Mouse (Mus musculus) CH12.LX (cell line): ENCODE measurements around the gene Bcat1. TPM values are rescaled to one million over a fixed set of nuclear protein-coding genes. Genes with fewer than 3 reads are reported as not detected.

Source experiments
- DNase-seq: peaks from one replicate; pipeline ENCODE4 v3.0.0-alpha.2; 2013; ENCODE audit errors: extremely low read depth
- H3K27ac ChIP-seq: 2 replicates; pipeline ENCODE4 v1.5.1; 2012; ENCODE audit warnings: low read depth, mild to moderate bottlenecking, control low read depth, moderate library complexity; ENCODE audit not compliant: insufficient read depth
- H3K27me3 ChIP-seq: replicated peaks from 2 replicates; pipeline ENCODE3; 2012; ENCODE audit warnings: inconsistent platforms
- H3K36me3 ChIP-seq, 2 experiments: replicated peaks in 1 of 2; 2 replicates each; pipeline versions ENCODE3 to v1.6.1; 2012; ENCODE audit warnings: inconsistent platforms in 1 of 2, low read length in 1 of 2, mild to moderate bottlenecking in 1 of 2, mixed read lengths in 1 of 2, moderate library complexity in 1 of 2; ENCODE audit not compliant: control insufficient read depth in 1 of 2, insufficient read depth in 1 of 2
- H3K4me1 ChIP-seq, 2 experiments: 2 replicates each; pipeline ENCODE4 v1.6.1; 2012; ENCODE audit warnings: inconsistent platforms in 1 of 2, moderate library complexity in 1 of 2; ENCODE audit not compliant: insufficient read depth in 2 of 2, control insufficient read depth in 1 of 2
- H3K4me2 ChIP-seq: 2 replicates; pipeline ENCODE4 v1.6.1; 2012; ENCODE audit warnings: low read depth, mild to moderate bottlenecking, control low read depth; ENCODE audit not compliant: poor library complexity, insufficient read depth, severe bottlenecking
- H3K4me3 ChIP-seq, 3 experiments: fragments of 150-350 bp in 1 of 3; sonication (generic) in 1 of 3; replicated peaks in 1 of 3; 2 replicates each; pipeline versions ENCODE3 to v1.5.1; 2011 to 2012; ENCODE audit warnings: low read depth in 2 of 3, low read length in 2 of 3, mild to moderate bottlenecking in 2 of 3, moderate library complexity in 2 of 3, control low read depth in 1 of 3, improper control_type of control experiment in 1 of 3, inconsistent platforms in 1 of 3, mixed read lengths in 1 of 3; ENCODE audit not compliant: poor library complexity in 1 of 3
- H3K79me2 ChIP-seq: replicated peaks from 2 replicates; pipeline ENCODE4 v1.6.1; 2012; ENCODE audit warnings: mild to moderate bottlenecking, moderate library complexity; ENCODE audit not compliant: control insufficient read depth, poor library complexity, insufficient read depth, severe bottlenecking; ENCODE audit errors: extremely low read depth
- H3K9ac ChIP-seq: 2 replicates; pipeline ENCODE4 v1.6.1; 2012; ENCODE audit warnings: low read depth, mild to moderate bottlenecking, control low read depth, moderate library complexity; ENCODE audit not compliant: insufficient read depth
- H3K9me3 ChIP-seq: replicated peaks from 2 replicates; pipeline ENCODE3; 2012; ENCODE audit warnings: low read length, inconsistent platforms, mixed read lengths
- CHD2 ChIP-seq: IDR thresholded peaks from 2 replicates; pipeline ENCODE4 v1.6.1; 2011; ENCODE audit warnings: low read length, improper control_type of control experiment
- CTCF ChIP-seq, 2 experiments: IDR thresholded peaks in 1 of 2; conservative IDR thresholded peaks in 1 of 2; 2 replicates each; pipeline ENCODE4 v1.5.1; 2011 to 2012; ENCODE audit warnings: low read depth in 2 of 2, low read length in 2 of 2, improper control_type of control experiment in 1 of 2, inconsistent platforms in 1 of 2, mild to moderate bottlenecking in 1 of 2, moderate library complexity in 1 of 2
- ELF1 ChIP-seq: IDR thresholded peaks from 2 replicates; pipeline ENCODE4 v1.6.1; 2014; ENCODE audit warnings: low read depth, mild to moderate bottlenecking, inconsistent platforms, low read length, improper control_type of control experiment
- HCFC1 ChIP-seq: IDR thresholded peaks from 2 replicates; pipeline ENCODE4 v1.6.1; 2012; ENCODE audit warnings: low read depth, mild to moderate bottlenecking, inconsistent platforms, low read length, improper control_type of control experiment
- IRF4 ChIP-seq: IDR thresholded peaks from 2 replicates; pipeline ENCODE4 v1.6.1; 2014; ENCODE audit warnings: low read depth, mild to moderate bottlenecking, inconsistent platforms, low read length, improper control_type of control experiment
- JUND ChIP-seq: conservative IDR thresholded peaks from 2 replicates; pipeline ENCODE4 v1.6.1; 2011; ENCODE audit warnings: low read depth, low read length, improper control_type of control experiment
- KAT2A ChIP-seq: IDR thresholded peaks from 2 replicates; pipeline ENCODE4 v1.6.1; 2012; ENCODE audit warnings: low read length, improper control_type of control experiment, inconsistent platforms; ENCODE audit not compliant: insufficient replicate concordance
- MAFK ChIP-seq: IDR thresholded peaks from 2 replicates; pipeline ENCODE4 v1.6.1; 2011; ENCODE audit warnings: low read length, improper control_type of control experiment; ENCODE audit not compliant: insufficient replicate concordance
- MYC ChIP-seq: IDR thresholded peaks from 2 replicates; pipeline ENCODE4 v1.6.1; 2011; ENCODE audit warnings: low read depth, mild to moderate bottlenecking, improper control_type of control experiment, low read length
- POLR2A ChIP-seq: IDR thresholded peaks from 2 replicates; pipeline ENCODE4 v1.6.1; 2011; ENCODE audit warnings: low read depth, mild to moderate bottlenecking, improper control_type of control experiment, low read length
- RAD21 ChIP-seq: IDR thresholded peaks from 2 replicates; pipeline ENCODE4 v1.6.1; 2011; ENCODE audit warnings: low read depth, mild to moderate bottlenecking, low read length, improper control_type of control experiment, moderate library complexity
- SMC3 ChIP-seq: IDR thresholded peaks from 2 replicates; pipeline ENCODE4 v1.6.1; 2011; ENCODE audit warnings: low read depth, low read length, improper control_type of control experiment
- ZNF384 ChIP-seq: IDR thresholded peaks from 2 replicates; pipeline ENCODE4 v1.6.1; 2012; ENCODE audit warnings: low read depth, low read length, improper control_type of control experiment, inconsistent platforms
- dilution Hi-C: fragments of 300-500 bp; cut with MboI; formaldehyde crosslinking; loops from 2 replicates; pipeline ENCODE4 v1.14.3; 2020; ENCODE audit warnings: low sequenced_read_pairs; ENCODE audit not compliant: extremely low pct_unique_long_range_greater_than_20kb, extremely low pct_ligation_motif_present
- in situ Hi-C: fragments of 300-500 bp; cut with MboI; formaldehyde crosslinking; loops from 3 replicates; pipeline ENCODE4 v1.14.3; 2019; ENCODE audit warnings: low sequenced_read_pairs, low pct_ligation_motif_present, low pct_unique_long_range_greater_than_20kb, mixed read lengths
- polyA plus RNA-seq: library from polyadenylated mRNA; unstranded; fragments of >175 nt; gene quantifications from 2 replicates; pipeline ENCODE4 v1.2.1, GENCODE M21; 2012; ENCODE audit warnings: low read depth; ENCODE audit not compliant: insufficient read length
- total RNA-seq, 2 experiments: library from RNA; depleted of rRNA; stranded (reverse); fragments of 300-350 nt in 1 of 2; fragments of >200 nt in 1 of 2; gene quantifications; 2 replicates each; pipeline ENCODE4 v1.2.3; 2012 to 2014

Gene Bcat1
- total and polyA plus RNA-seq, 3 experiments = 141 to 199 (median 176) TPM

DNA sequence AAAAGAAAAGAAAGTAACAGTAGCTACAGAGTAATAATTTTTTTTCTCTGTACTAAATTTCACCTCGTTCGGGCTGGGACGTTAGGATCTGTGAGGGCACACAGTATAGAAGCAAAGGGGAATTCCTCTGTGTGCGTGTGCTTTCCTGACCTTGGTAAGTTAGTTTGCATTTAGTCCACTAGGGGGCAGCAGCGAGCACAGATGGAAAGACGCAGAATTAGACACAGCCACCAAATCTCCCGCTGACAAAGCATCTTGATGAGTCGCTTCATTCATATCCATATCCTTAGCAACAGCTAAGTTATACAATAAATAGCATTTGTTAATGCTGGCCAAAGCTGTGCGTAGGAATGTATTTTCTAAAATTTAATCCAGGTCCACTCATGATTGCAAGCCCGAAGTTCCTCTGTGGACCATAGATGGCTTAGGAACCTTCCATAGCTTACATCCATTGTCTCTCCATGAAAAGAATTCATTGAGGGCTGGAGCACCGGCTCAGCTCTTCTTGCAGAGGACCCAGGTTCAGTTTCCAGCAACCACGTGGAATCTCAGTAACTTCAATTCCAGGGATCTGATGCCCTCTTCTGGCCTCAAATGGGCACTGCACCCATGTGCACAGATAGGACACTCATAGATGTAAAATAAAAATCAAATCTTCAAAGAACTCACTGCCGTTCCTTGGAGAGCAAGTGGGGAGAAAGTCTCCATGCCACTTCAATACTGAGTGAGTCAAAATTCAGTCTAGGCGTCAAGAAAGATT, 52.8 kb downstream of the Bcat1 start:
- no peak overlapping the region for H3K4me2 ChIP-seq
- TF ChIP-seq HCFC1 (no peak), CHD2 (no peak), MAFK (peak; percentile 49; the same call in 1 of the 2 replicates), KAT2A (no peak), RAD21 (peak; percentile 19), JUND (0 out of 2 replicates have a peak, but pooled peaks have one; percentile 32), MYC (0 out of 2 replicates have a peak, but pooled peaks have one; percentile 43), CTCF (conservative IDR thresholded peaks at IDR 0.05 in 1 of 2, IDR thresholded peaks at IDR 0.05 in 1 of 2; ENCODE audit: low read depth in 2 of 2, low read length in 2 of 2) (peak; percentile 75 to 82), POLR2A (no peak), SMC3 (peak; percentile 46; the same call in 1 of the 2 replicates), IRF4 (0 out of 2 replicates have a peak, but pooled peaks have one; percentile 27)
- dilution Hi-C loops = no loop called here

DNA sequence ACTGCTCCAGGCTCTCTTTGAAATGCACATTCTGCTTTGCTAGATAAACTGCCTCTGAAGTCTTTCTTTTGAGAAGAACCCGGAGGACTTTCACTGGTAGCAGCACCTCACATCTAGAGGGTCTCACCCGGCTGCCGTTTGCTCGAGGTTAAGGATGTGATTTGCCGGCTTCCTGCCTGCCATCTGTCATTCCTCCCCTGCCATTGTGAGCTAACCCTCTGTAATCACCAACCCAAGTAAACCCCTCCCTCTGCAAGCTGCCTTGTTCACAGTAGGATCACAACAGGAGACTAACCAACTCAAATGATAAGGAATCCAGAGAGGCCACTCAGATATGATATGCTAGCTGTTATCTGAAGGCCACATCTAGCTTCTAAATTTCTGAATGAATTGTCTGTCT, 53.6 kb downstream of the Bcat1 start:
- Histone ChIP-seq H3K4me1 (peaks cover 0 to 3% of the 10 kb centered on the region in 2 experiments; a peak in 1 of 4 replicates), H3K27ac (no peak overlapping the region), H3K27me3 (no peaks in the 10 kb centered on the region), H3K36me3 (peaks cover 72 to 87% of the 10 kb centered on the region in 2 experiments), H3K9me3 (peaks cover 6% of the 10 kb centered on the region), H3K4me3 (no peak overlapping the region), H3K79me2 (peaks cover 4% of the 10 kb centered on the region; the same call in 1 of the 2 replicates), H3K4me2 (no peak overlapping the region), H3K9ac (no peak overlapping the region)
- dilution Hi-C loops = no loop called here
- in situ Hi-C loops = no loop called here
- TF ChIP-seq ZNF384 = no peak
- no peak for TF ChIP-seq SMC3
- no peak for DNase-seq

More for the DNA sequence above, 52.8 kb downstream of the Bcat1 start:
- H3K27ac ChIP-seq = no peak overlapping the region
- peaks cover 0 to 3% of the 10 kb centered on the region in 2 experiments; a peak in 1 of 4 replicates for H3K4me1 ChIP-seq
- peaks cover 4% of the 10 kb centered on the region; the same call in 1 of the 2 replicates for H3K79me2 ChIP-seq
- H3K36me3 ChIP-seq = peaks cover 64 to 79% of the 10 kb centered on the region in 2 experiments
- peaks cover 6% of the 10 kb centered on the region for H3K9me3 ChIP-seq
- peak; percentile 89 for DNase-seq
- no peaks in the 10 kb centered on the region for H3K27me3 ChIP-seq
- in situ Hi-C loops = no loop called here
- no peak overlapping the region for H3K4me3 ChIP-seq
- H3K9ac ChIP-seq = no peak overlapping the region

DNA sequence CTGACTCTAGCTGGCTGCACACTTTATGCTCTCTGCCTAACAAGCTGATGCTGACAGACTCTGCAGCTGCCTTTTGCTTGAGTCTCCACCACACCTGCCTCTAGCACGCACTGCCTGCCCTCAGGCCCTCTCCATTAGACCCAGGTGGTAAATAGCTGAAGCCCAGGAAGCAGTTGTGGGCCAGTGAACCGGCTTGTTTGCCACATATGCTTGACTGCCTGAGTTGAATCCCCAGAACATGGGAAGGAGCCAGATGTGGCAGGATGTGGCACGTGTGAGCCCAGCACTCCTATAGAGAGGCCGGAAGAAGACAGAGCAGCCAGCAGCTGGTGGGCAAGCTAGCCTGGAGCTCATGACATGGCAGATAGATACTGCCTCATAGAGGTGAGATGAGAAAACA, 55.4 kb downstream of the Bcat1 start:
- H3K36me3 ChIP-seq = peaks cover 80 to 97% of the 10 kb centered on the region in 2 experiments
- peaks cover 11% of the 10 kb centered on the region for H3K9me3 ChIP-seq
- no peak for DNase-seq
- H3K27ac ChIP-seq = no peak overlapping the region
- peaks cover 8% of the 10 kb centered on the region; the same call in 1 of the 2 replicates for H3K79me2 ChIP-seq
- no peak overlapping the region for H3K4me2 ChIP-seq
- H3K4me1 ChIP-seq = peaks cover 0 to 3% of the 10 kb centered on the region in 2 experiments; a peak in 1 of 4 replicates
- TF ChIP-seq ELF1 = no peak
- TF ChIP-seq, all 38 proteins: peak for 0
- no peak overlapping the region for H3K9ac ChIP-seq
- no peaks in the 10 kb centered on the region for H3K27me3 ChIP-seq
- no peak overlapping the region for H3K4me3 ChIP-seq
- dilution Hi-C loops (no loop called here), in situ Hi-C loops (no loop called here)
